Mouse (Mus musculus) frontal cortex, adult 2 months (tissue): ENCODE measurements around the gene Adamts6. TPM values are rescaled to one million over a fixed set of nuclear protein-coding genes. Genes with fewer than 3 reads are reported as not detected.
A peak's percentile ranks its signal among the peaks of the same experiment; 100 is the strongest.

ENCODE experiments used
- DNase-seq, 2 experiments: peaks; one replicate each; pipeline ENCODE4 v3.0.0; 2022; ENCODE audit warnings: low spot score in 1 of 2; ENCODE audit errors: extremely low spot score in 1 of 2
- polyA plus RNA-seq: library from polyadenylated mRNA; depleted of rRNA; stranded (reverse); fragments of >200 nt; gene quantifications from 2 replicates; pipeline ENCODE4 v1.2.3, GENCODE M21; 2012

The Adamts6 gene
- polyA plus RNA-seq, 1 experiment = 4.2 TPM

DNA sequence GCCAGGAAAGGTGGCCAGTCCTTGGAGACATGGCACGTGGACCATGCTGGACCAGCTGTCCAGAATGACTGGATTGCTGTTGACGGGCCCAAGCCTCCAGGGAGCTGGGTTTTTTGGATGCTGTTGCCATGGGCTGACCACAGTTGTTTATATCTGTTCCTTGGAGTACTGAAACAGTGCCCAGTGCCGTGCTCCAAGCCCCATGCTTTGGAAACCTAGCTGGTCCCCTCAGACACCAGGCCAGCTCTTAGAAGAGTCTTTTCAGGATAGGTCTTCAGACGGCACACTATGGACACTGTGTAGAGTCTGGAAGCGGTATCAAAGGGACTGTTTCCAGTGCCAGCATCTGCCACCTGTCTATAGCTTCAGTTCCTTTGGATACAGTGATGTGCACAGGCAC lies 223.1 kb downstream of the Adamts6 start:
- no peak for DNase-seq

DNA sequence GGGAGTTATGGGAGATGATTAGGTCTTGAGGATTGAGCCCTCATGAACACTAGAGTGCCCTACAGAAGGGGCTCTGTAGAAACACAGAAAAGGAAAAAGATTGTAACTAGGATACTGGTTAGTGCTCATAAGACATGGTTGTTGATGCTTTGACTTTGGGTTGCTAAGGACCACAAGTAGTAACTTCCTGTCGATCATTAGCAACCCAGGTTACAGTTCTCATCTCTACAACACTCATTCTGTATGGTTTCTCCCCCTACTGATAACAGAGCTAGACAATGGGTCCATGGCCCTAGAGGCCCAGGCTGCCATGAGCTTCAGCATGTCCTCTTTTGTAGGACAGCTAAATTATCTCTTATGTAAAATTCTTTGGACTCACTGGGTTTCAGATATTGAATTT lies 227.4 kb downstream of the Adamts6 start:
- DNase-seq = no peak

- no peak for DNase-seq
These were observed 228.5 kb downstream of the Adamts6 start for GRCm38 (mm10) chr13:104516146-104516545.

- no peak for DNase-seq
These were observed 229.2 kb downstream of the Adamts6 start for GRCm38 (mm10) chr13:104516766-104517364.

DNA sequence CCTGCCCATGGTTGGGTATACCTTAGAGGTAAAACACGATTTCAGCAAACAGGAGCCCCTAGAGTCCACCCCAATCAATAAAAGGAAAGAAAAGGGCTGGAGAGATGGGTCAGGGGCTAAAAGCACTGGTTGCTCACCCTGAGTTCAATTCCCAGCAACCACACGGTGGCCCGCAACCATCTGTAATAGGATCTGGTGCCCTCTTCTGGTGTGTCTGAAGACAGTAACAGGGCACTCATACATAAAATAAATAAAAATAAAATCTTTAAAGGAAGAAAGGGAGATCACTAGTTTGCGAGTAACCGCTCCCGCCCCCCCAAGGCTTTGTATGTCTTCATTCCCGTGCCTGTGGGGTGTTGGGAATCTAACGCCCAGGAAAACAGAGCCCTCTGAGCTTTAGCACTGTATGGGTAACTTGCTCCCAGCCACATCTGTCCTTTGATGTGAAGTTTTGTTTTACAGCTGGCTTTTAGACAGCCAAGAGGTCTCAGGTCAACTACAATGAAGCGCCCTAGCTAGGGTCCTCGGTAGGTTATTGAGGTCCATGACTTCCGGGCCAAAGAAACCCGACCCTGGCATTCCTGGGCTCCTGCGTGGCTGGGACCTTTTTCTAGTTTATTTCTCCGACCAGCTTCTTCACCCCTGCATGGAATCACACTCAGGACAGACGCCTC lies 230.1 kb downstream of the Adamts6 start:
- DNase-seq = no peak

GRCm38 (mm10) chr13:104518312-104519005 lies 230.8 kb downstream of the Adamts6 start:
- peak; percentile 69 to 89 for DNase-seq

GRCm38 (mm10) chr13:104519006-104519695 lies 231.5 kb downstream of the Adamts6 start:
- peak in 1 of 2 experiments; percentile 9 for DNase-seq

- no peak for DNase-seq
These were observed 232.3 kb downstream of the Adamts6 start for GRCm38 (mm10) chr13:104519981-104520380.

DNA sequence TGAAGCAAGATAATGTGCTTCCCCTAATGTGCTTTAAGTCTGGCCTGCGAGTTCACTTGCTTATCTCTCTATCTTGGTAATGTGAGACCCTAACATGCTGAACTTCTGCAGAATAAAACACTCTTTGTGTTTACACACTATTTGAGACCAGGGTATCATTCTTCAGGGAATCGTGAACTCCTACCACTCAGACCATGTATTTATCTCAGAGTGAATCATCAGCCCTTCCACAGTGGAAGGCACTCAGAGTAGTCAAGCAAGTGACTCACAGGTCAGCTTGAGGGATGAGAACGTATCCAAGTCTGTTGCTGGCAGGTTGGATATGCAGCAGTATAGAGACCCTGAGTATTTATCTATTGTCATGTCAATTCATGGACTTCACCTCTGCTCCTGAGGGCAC lies 232.8 kb downstream of the Adamts6 start:
- no peak for DNase-seq

DNA sequence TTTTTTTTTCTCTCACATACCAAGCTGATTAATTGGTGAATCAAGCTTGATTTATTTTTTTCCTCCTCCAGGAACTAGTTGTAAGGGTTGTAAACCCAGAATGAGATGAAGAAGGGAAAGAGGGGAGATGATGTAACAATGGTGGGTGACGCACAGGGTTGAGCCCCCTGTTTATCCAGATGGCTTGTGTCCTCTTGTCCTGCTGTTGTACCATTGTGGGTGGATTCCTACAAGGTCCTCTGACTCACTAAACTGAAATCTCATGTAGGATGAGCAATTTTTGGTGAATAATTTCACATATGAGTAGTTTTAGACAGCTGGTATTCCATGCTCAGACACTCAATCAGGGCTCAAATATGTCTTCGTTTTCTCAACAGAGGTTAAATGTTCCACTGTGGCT lies 233.9 kb downstream of the Adamts6 start:
- no peak for DNase-seq

DNA sequence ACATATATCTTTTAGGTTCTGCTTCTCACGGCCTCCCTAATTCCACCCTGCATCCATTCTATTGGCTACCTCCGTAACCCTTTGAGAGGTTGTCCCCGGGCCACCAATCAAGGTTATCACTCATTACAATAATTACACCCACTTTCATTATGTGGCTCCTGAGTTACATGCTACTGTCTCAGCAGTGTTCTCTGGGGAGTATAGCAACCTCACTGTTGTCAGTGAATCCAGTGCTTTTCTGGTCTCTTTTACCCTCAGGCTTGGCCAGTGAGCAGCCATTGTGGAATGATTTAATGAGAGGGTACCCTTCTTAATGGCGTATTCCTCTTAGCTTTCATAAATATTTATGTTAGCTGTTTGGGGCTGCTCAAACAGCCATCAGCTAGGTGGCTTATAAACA lies 238.0 kb downstream of the Adamts6 start:
- no peak for DNase-seq

- peak in 1 of 2 experiments; percentile 33 for DNase-seq
These were observed 241.6 kb downstream of the Adamts6 start for GRCm38 (mm10) chr13:104529238-104529637.

GRCm38 (mm10) chr13:104531841-104532240 lies 244.2 kb downstream of the Adamts6 start:
- DNase-seq = no peak

DNA sequence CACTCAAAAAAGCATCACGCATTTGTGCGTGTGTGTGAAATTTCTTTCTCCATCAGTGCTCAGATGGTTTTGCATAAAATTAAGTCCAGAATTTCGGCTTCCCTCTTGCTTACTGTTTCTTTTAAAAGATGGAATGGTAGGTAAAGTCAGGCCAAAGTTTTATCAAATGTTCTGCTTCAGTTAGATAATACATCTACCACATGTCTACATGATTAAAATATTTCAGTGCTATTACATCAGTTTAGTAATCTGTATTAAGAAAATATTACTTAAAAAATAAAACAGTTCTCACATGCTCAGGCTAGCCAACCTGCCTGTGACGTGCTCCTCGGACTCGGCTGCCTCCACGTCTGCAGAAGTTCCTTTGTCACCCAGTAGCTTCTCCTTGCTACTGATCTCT lies 245.1 kb downstream of the Adamts6 start:
- no peak for DNase-seq

GRCm38 (mm10) chr13:104533806-104534495 lies 246.3 kb downstream of the Adamts6 start:
- DNase-seq = no peak

GRCm38 (mm10) chr13:104540861-104541398 lies 253.3 kb downstream of the Adamts6 start:
- no peak for DNase-seq

DNA sequence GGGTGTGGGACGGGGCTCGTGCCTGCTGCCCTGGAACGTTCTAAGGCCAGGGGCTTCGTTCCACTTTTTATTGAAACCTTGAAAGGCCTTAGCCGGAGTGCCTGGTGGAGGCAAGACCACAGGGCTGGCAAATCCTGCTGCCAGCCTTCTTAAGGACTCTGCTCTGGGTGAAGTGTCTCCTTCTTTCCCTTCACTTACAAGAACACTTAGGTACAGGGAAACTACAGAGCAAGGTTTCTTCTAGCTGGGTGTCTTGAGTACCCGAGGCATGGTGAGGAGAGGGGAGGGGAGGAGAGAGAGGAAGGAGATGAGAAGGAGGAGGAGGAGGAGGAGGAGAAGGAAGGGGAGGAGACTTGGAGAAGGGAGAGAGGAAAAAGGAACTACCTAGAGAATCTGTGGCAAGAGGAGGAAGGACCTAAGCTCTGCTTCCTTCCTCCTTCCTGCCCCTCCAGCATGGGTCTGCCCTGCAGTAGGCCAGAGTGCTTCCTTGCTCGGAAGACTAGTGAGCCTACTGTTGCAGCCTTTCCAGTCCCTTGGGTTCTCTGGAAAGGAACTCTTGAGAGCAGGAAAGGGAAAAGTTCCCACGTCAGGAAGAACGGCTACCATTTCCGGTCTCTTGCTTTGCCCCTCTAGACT lies 254.6 kb downstream of the Adamts6 start:
- no peak for DNase-seq

DNA sequence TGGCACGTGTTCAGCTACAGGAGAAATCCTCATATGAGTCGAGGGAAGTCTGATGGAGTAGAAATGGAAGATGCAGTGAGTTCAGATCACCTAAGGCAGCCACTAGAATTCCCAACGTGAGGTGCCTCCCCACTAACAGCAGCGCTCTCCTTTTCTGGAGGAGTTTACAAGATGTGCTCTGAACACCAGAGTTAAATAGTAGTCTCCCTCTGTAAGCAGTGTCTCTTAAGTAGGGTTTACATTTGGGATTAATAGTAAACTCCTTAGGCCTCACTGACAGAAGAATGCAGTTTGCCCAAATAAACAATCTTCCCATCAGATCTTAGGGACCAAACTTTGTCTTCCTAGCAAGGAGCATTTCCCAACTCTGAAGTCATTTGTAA lies 255.1 kb downstream of the Adamts6 start:
- DNase-seq = no peak
